Mouse (Mus musculus) ES-E14 (cell line): ENCODE results near the gene Zer1.

Experiments used
- HCFC1 ChIP-seq: IDR thresholded peaks from 2 replicates; pipeline ENCODE4 v1.6.1; 2012; ENCODE audit warnings: low read length, inconsistent platforms, borderline replicate concordance; ENCODE audit not compliant: insufficient read depth
- MAFK ChIP-seq: IDR thresholded peaks from 2 replicates; pipeline ENCODE4 v1.6.1; 2014; ENCODE audit warnings: mild to moderate bottlenecking, low read depth, low read length, inconsistent platforms; ENCODE audit not compliant: insufficient read depth
- ZC3H11A ChIP-seq: IDR thresholded peaks from 2 replicates; pipeline ENCODE4 v1.6.1; 2012; ENCODE audit warnings: low read depth, mild to moderate bottlenecking, inconsistent platforms, low read length, borderline replicate concordance

DNA sequence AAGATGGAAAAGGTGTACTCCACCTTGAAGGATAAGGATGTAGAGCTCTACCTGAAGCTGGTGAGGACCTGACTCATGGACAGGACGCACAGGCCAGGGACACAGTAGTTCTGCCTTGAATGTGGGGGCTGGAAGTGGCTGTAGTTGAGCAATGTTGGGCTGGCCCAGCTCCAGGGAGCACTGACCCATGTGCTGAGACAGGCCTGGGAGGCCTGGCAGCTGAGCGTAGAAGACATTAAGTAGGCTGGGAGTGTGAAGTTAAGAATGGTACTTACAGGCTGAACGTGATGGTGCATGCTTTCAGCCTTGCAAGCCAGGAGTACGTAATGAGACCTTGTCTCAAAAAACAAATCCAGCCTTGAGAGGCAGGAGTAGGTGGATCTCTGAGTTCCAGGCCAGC is 23.1 kb upstream of the Zer1 start:
- TF ChIP-seq HCFC1 = no peak
- TF ChIP-seq MAFK = no peak
- no peak for TF ChIP-seq ZC3H11A
